Mouse (Mus musculus) CH12.LX (cell line): ENCODE measurements around the gene Foxs1.

ENCODE experiments used
- CTCF ChIP-seq, 2 experiments: IDR thresholded peaks in 1 of 2; conservative IDR thresholded peaks in 1 of 2; 2 replicates each; pipeline ENCODE4 v1.5.1; 2011 to 2012; ENCODE audit warnings: low read depth in 2 of 2, low read length in 2 of 2, improper control_type of control experiment in 1 of 2, inconsistent platforms in 1 of 2, mild to moderate bottlenecking in 1 of 2, moderate library complexity in 1 of 2
- E2F4 ChIP-seq: IDR thresholded peaks from 2 replicates; pipeline ENCODE4 v1.6.1; 2011; ENCODE audit warnings: low read depth, low read length, improper control_type of control experiment; ENCODE audit not compliant: insufficient replicate concordance
- GABPA ChIP-seq: IDR thresholded peaks from 2 replicates; pipeline ENCODE4 v1.6.1; 2012; ENCODE audit warnings: low read depth, low read length, improper control_type of control experiment, inconsistent platforms; ENCODE audit not compliant: insufficient replicate concordance
- IRF4 ChIP-seq: IDR thresholded peaks from 2 replicates; pipeline ENCODE4 v1.6.1; 2014; ENCODE audit warnings: low read depth, mild to moderate bottlenecking, inconsistent platforms, low read length, improper control_type of control experiment
- NRF1 ChIP-seq: IDR thresholded peaks from 2 replicates; pipeline ENCODE4 v1.6.1; 2014; ENCODE audit warnings: low read depth, mild to moderate bottlenecking, inconsistent platforms, low read length, improper control_type of control experiment, moderate library complexity
- POLR2A ChIP-seq: IDR thresholded peaks from 2 replicates; pipeline ENCODE4 v1.6.1; 2011; ENCODE audit warnings: low read depth, mild to moderate bottlenecking, improper control_type of control experiment, low read length
- SMC3 ChIP-seq: IDR thresholded peaks from 2 replicates; pipeline ENCODE4 v1.6.1; 2011; ENCODE audit warnings: low read depth, low read length, improper control_type of control experiment
- UBTF ChIP-seq: IDR thresholded peaks from 2 replicates; pipeline ENCODE4 v1.6.1; 2012; ENCODE audit warnings: low read depth, mild to moderate bottlenecking, inconsistent platforms, low read length, improper control_type of control experiment, moderate library complexity
- USF1 ChIP-seq: IDR thresholded peaks from 2 replicates; pipeline ENCODE4 v1.6.1; 2014; ENCODE audit warnings: low read depth, mild to moderate bottlenecking, inconsistent platforms, low read length, improper control_type of control experiment
- ZMIZ1 ChIP-seq: IDR thresholded peaks from 2 replicates; pipeline ENCODE4 v1.6.1; 2012; ENCODE audit warnings: low read depth, mild to moderate bottlenecking, inconsistent platforms, low read length, improper control_type of control experiment

- TF ChIP-seq NRF1 (no peak), POLR2A (no peak), E2F4 (no peak), SMC3 (no peak), GABPA (no peak), UBTF (no peak), IRF4 (no peak), ZMIZ1 (no peak), USF1 (no peak), CTCF (conservative IDR thresholded peaks at IDR 0.05 in 1 of 2, IDR thresholded peaks at IDR 0.05 in 1 of 2; ENCODE audit: low read depth in 2 of 2, low read length in 2 of 2) (no peak)
These were observed 37.2 kb downstream of the Foxs1 start for GRCm38 (mm10) chr2:152895834-152896233.
